Mouse (Mus musculus) cerebellum, adult 2 months (tissue): ENCODE results near the gene Tmem106c. TPM values are rescaled to one million over a fixed set of nuclear protein-coding genes. Genes with fewer than 3 reads are reported as not detected.

Experiments used
- DNase-seq, 2 experiments: peaks; one replicate each; pipeline ENCODE4 v3.0.0; 2021
- H3K27ac ChIP-seq: fragments of 200-500 bp; 2 replicates; pipeline ENCODE4 v1.5.1; 2012; ENCODE audit warnings: low read length, control low read depth, inconsistent platforms; ENCODE audit not compliant: insufficient read depth
- H3K27me3 ChIP-seq: fragments of 200-500 bp; 2 replicates; pipeline ENCODE4 v1.6.1; 2012; ENCODE audit warnings: inconsistent platforms, mild to moderate bottlenecking, low read length, moderate library complexity; ENCODE audit not compliant: control insufficient read depth, insufficient read depth
- H3K4me1 ChIP-seq: fragments of 200-500 bp; 2 replicates; pipeline ENCODE4 v1.6.1; 2011; ENCODE audit warnings: low read length; ENCODE audit not compliant: control insufficient read depth, insufficient read depth
- H3K4me3 ChIP-seq: fragments of 200-500 bp; replicated peaks from 2 replicates; pipeline ENCODE3; 2011; ENCODE audit warnings: mild to moderate bottlenecking, low read depth, low read length, control low read depth; ENCODE audit not compliant: insufficient read depth
- CTCF ChIP-seq: fragments of 200-500 bp; IDR thresholded peaks from 2 replicates; pipeline ENCODE4 v1.5.1; 2011; ENCODE audit warnings: low read depth, mild to moderate bottlenecking, control low read depth, low read length, moderate library complexity, borderline replicate concordance; ENCODE audit not compliant: insufficient read depth
- POLR2A ChIP-seq: fragments of 200-500 bp; IDR thresholded peaks from 2 replicates; pipeline ENCODE4 v1.6.1; 2011; ENCODE audit warnings: low read length, control low read depth, borderline replicate concordance; ENCODE audit not compliant: insufficient read depth
- WGBS: fragments of 180-500 bp; shearing (Covaris S2); methylation state at CpG from one replicate; pipeline ENCODE4 v1.1.7; 2018; 5-methylcytosine and 5-hydroxymethylcytosine counted together
- polyA plus RNA-seq: library from polyadenylated mRNA; depleted of rRNA; stranded (reverse); fragments of >200 nt; gene quantifications from 2 replicates; pipeline ENCODE4 v1.2.3, GENCODE M21; 2012; rRNA removed

Tmem106c gene
- polyA plus RNA-seq = 74.1 and 74.5 TPM in 2 replicates

- Histone ChIP-seq H3K27me3 (no peaks in the 10 kb centered on the region), H3K4me1 (no peaks in the 10 kb centered on the region), H3K27ac (peak within 1 kb of the TSS; percentile 53; the same call in 1 of the 2 replicates), H3K4me3 (peak within 1 kb of the TSS; percentile 65)
- WGBS = under 1% methylated on average over 67 of the region's 67 CpGs
- peak; percentile 91 to 94 for DNase-seq
- TF ChIP-seq CTCF (peak; percentile 92), POLR2A (peak; percentile 80)
These were observed at the start of gene Tmem106c for GRCm38 (mm10) chr15:97963989-97964835. Gene Tmem106c, plus strand, starts transcription at chr15:97964200.

GRCm38 (mm10) chr15:97914331-97914747, 49.7 kb upstream of the Tmem106c start:
- 7% methylated on average over 9 of the region's 9 CpGs for WGBS
- DNase-seq = no peak
- TF ChIP-seq CTCF (no peak), POLR2A (no peak)
- no peaks in the 10 kb centered on the region for H3K4me1 ChIP-seq
- no peak overlapping the region for H3K27ac ChIP-seq
- no peak overlapping the region for H3K4me3 ChIP-seq
- H3K27me3 ChIP-seq = no peaks in the 10 kb centered on the region; the same call in 1 of the 2 replicates

DNA sequence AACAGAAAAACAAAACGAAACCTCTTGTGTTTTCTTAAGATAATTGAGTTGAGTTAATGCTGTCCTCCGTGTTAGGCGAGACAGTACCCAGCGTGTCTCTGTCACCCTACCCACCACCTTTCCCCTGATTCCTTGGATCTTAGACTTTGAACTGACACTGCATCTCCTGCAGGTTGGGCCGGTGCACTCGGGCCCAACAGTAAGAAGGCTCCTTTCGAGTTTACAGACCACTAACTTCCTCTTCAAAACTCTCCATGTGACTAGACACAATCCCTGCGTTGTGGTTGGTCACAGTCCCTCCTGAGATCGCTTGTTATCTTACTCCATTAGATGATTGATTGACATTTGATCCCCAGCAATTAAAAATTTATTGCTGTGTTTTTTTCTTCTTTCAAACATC, 46.0 kb upstream of the Tmem106c start:
- Histone ChIP-seq H3K4me3 (no peak overlapping the region), H3K4me1 (no peaks in the 10 kb centered on the region), H3K27me3 (no peaks in the 10 kb centered on the region), H3K27ac (no peak overlapping the region)
- DNase-seq = no peak
- TF ChIP-seq CTCF (no peak), POLR2A (no peak)
- WGBS = 84% methylated on average over 9 of the region's 9 CpGs

- TF ChIP-seq POLR2A (no peak), CTCF (no peak)
- WGBS = 81% methylated on average over 7 of the region's 7 CpGs
These were observed 44.8 kb upstream of the Tmem106c start for GRCm38 (mm10) chr15:97919217-97919616.

GRCm38 (mm10) chr15:97920306-97920705, 43.7 kb upstream of the Tmem106c start:
- TF ChIP-seq POLR2A (no peak), CTCF (no peak)
- Histone ChIP-seq H3K4me1 (no peaks in the 10 kb centered on the region), H3K4me3 (no peak overlapping the region), H3K27me3 (no peaks in the 10 kb centered on the region), H3K27ac (no peak overlapping the region)
- no peak for DNase-seq
- WGBS = 54% methylated on average over 5 of the region's 5 CpGs

More at GRCm38 (mm10) chr15:97919217-97919616, 44.8 kb upstream of the Tmem106c start:
- Histone ChIP-seq H3K4me1 (no peaks in the 10 kb centered on the region), H3K27me3 (no peaks in the 10 kb centered on the region), H3K27ac (no peak overlapping the region), H3K4me3 (no peak overlapping the region)
- DNase-seq = no peak

- TF ChIP-seq POLR2A (no peak), CTCF (no peak)
- no peak overlapping the region for H3K4me3 ChIP-seq
- H3K27ac ChIP-seq = no peak overlapping the region
- no peaks in the 10 kb centered on the region for H3K27me3 ChIP-seq
- whole genome bisulfite sequencing = 91% methylated on average over 9 of the region's 9 CpGs
- H3K4me1 ChIP-seq = no peaks in the 10 kb centered on the region
- DNase-seq = no peak
These were observed 42.2 kb upstream of the Tmem106c start for GRCm38 (mm10) chr15:97921796-97922195.

DNA sequence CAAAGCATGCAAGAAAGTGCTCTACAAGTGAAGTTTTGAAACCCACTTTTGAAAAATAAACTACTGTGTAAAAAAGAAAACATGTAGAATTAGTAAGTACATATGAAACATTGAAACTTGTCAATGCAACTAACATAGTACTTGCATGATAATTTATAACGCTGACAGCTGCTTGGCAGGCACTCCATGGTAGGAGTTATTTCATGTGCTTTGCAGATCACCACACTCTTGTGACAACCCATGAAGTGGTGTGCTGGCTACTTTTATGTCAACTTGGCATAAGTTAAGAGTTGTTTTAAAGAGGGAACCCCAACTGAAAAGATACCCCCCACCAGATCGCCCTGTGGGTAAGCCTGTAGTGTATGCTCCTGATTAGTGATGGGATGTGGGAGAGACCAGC, 41.6 kb upstream of the Tmem106c start:
- no peak for TF ChIP-seq CTCF
- TF ChIP-seq POLR2A = no peak
- Histone ChIP-seq H3K27ac (no peak overlapping the region), H3K4me3 (no peak overlapping the region), H3K27me3 (no peaks in the 10 kb centered on the region), H3K4me1 (no peaks in the 10 kb centered on the region)
- 85% methylated on average over 2 of the region's 2 CpGs for WGBS
- no peak for DNase-seq

DNA sequence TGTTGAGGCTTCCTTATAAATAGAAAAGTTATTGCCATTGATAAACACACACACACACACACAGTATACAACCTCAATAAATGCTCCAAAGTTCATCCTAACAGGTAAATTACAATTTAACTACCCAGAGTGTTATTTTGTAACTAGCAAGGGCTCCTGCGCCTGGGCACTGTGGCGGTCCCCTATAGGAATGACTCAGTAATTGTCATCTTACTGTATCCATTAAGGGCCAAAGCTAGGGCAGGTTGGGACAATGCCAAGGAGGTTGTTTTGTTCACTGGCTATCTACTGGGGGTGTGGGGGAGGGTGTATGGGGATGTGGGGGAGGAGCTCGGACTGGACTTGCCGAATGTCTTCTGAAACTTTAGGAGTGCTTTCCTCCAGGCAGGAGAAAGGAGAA, 37.0 kb upstream of the Tmem106c start:
- TF ChIP-seq POLR2A (no peak), CTCF (no peak)
- Histone ChIP-seq H3K27ac (no peak overlapping the region), H3K4me1 (no peaks in the 10 kb centered on the region), H3K27me3 (no peaks in the 10 kb centered on the region), H3K4me3 (no peak overlapping the region)
- WGBS = 46% methylated on average over 4 of the region's 4 CpGs
- DNase-seq = no peak
